Mouse (Mus musculus) kidney, embryonic 16.5 days (tissue): ENCODE measurements around the gene Cntn6. TPM values are rescaled to one million over a fixed set of nuclear protein-coding genes. Genes with fewer than 3 reads are reported as not detected.
A peak's percentile ranks its signal among the peaks of the same experiment; 100 is the strongest.

ENCODE experiments used
- ATAC-seq: fragments of 200-750 bp; cut with Nextera tagmentation; 2 replicates; pipeline ENCODE4 v1.8.0; 2017; ENCODE audit warnings: moderate TSS enrichment; ENCODE audit not compliant: low FRiP score, low TSS enrichment
- H3K27ac ChIP-seq: fragments of 300-500 bp; sonication (generic); 2 replicates; pipeline ENCODE4 v1.5.1; 2014; ENCODE audit warnings: low read length
- H3K27me3 ChIP-seq: fragments of 300-500 bp; sonication (generic); 2 replicates; pipeline ENCODE4 v1.6.1; 2014; ENCODE audit warnings: low read length, control low read depth, mixed read lengths; ENCODE audit not compliant: insufficient read depth
- H3K36me3 ChIP-seq: fragments of 300-500 bp; sonication (generic); 2 replicates; pipeline ENCODE4 v1.6.1; 2014; ENCODE audit warnings: low read length, control low read depth, mixed read lengths; ENCODE audit not compliant: insufficient read depth
- H3K4me1 ChIP-seq: fragments of 300-500 bp; sonication (generic); 2 replicates; pipeline ENCODE4 v1.6.1; 2014; ENCODE audit warnings: low read length, control low read depth, mixed read lengths; ENCODE audit not compliant: insufficient read depth
- H3K4me2 ChIP-seq: fragments of 300-500 bp; sonication (generic); replicated peaks from 2 replicates; pipeline ENCODE4 v1.6.1; 2014; ENCODE audit warnings: low read depth, low read length
- H3K4me3 ChIP-seq: fragments of 300-500 bp; sonication (generic); 2 replicates; pipeline ENCODE4 v1.5.1; 2014; ENCODE audit warnings: mild to moderate bottlenecking, low read length
- H3K9ac ChIP-seq: fragments of 300-500 bp; sonication (generic); replicated peaks from 2 replicates; pipeline ENCODE4 v1.6.1; 2014; ENCODE audit warnings: low read length
- H3K9me3 ChIP-seq: fragments of 300-500 bp; sonication (generic); 2 replicates; pipeline ENCODE4 v1.6.1; 2016; ENCODE audit warnings: low read length, control low read depth
- WGBS: fragments of 180-500 bp; shearing (Covaris S2); extraction: QIAGEN DNeasy Blood & Tissue Kit; methylation state at CpG from one replicate; pipeline ENCODE4 v1.1.7; 2014; 5-methylcytosine and 5-hydroxymethylcytosine counted together
- polyA plus RNA-seq: library from polyadenylated mRNA; unstranded; fragments of >200 nt; fragmentation: Nextera tagmentation; extraction: Ambion mirVana; gene quantifications from 2 replicates; pipeline ENCODE4 v1.2.1, GENCODE M21; 2015

Gene Cntn6
- 2.9 and 3.3 TPM in 2 replicates for polyA plus RNA-seq

GRCm38 (mm10) chr6:104492490-104493431 lies at the start of gene Cntn6:
Gene Cntn6, plus strand, starts transcription at chr6:104492790.
- peak within 1 kb of the TSS; percentile 46; the same call in 1 of the 2 replicates for H3K27ac ChIP-seq
- 24% methylated on average over 11 of the region's 11 CpGs for WGBS
- H3K36me3 ChIP-seq = no peaks in the 10 kb centered on the region
- H3K4me2 ChIP-seq = peak within 1 kb of the TSS; percentile 45
- no peaks in the 10 kb centered on the region for H3K27me3 ChIP-seq
- H3K4me3 ChIP-seq = peak within 1 kb of the TSS; percentile 31
- peak; percentile 87; the same call in 1 of the 2 replicates for ATAC-seq
- H3K4me1 ChIP-seq = 0 out of 2 replicates have a peak, but pooled peaks cover 2% of the 10 kb centered on the region
- no peak within 1 kb of the TSS for H3K9ac ChIP-seq
- H3K9me3 ChIP-seq = no peaks in the 10 kb centered on the region

- no peak overlapping the region for H3K27ac ChIP-seq
- WGBS = 54% methylated on average over 3 of the region's 3 CpGs
- no peaks in the 10 kb centered on the region for H3K27me3 ChIP-seq
- H3K9ac ChIP-seq = no peak overlapping the region
- no peaks in the 10 kb centered on the region for H3K9me3 ChIP-seq
- H3K4me2 ChIP-seq = no peak overlapping the region
- H3K4me3 ChIP-seq = no peak overlapping the region
- ATAC-seq = no peak
- no peaks in the 10 kb centered on the region for H3K4me1 ChIP-seq
- H3K36me3 ChIP-seq = no peaks in the 10 kb centered on the region
Observed at GRCm38 (mm10) chr6:104443731-104444130, 48.9 kb upstream of the Cntn6 start.

DNA sequence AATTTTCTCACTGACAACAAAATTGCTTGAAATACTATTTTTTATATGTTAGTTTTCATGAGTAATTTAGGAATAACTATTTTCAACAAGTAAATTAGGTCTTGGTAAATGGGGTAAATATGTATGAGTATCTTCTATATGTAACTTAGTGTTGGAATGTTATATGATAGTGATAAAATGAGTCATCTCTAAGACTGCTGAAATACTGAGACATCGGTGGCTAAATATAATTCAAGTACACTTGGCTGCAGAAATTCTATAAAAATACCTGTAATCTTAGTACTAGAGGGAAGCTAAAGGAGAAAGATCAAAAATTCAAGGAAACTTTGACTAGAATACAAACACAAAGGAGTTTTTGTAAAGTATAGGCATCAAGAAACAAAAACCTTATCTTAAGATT lies 21.9 kb upstream of the Cntn6 start:
- no peaks in the 10 kb centered on the region for H3K36me3 ChIP-seq
- WGBS = 94% methylated on average over 1 of the region's 1 CpGs
- H3K4me3 ChIP-seq = no peak overlapping the region
- no peak overlapping the region for H3K27ac ChIP-seq
- H3K27me3 ChIP-seq = no peaks in the 10 kb centered on the region
- H3K4me1 ChIP-seq = no peaks in the 10 kb centered on the region
- H3K9me3 ChIP-seq = no peaks in the 10 kb centered on the region
- H3K4me2 ChIP-seq = no peak overlapping the region
- ATAC-seq = no peak
- H3K9ac ChIP-seq = no peak overlapping the region

- H3K27ac ChIP-seq = no peak overlapping the region
- no peak overlapping the region for H3K9ac ChIP-seq
- H3K36me3 ChIP-seq = no peaks in the 10 kb centered on the region
- H3K4me2 ChIP-seq = no peak overlapping the region
- ATAC-seq = no peak
- H3K27me3 ChIP-seq = no peaks in the 10 kb centered on the region
- H3K9me3 ChIP-seq = no peaks in the 10 kb centered on the region
- no peak overlapping the region for H3K4me3 ChIP-seq
- H3K4me1 ChIP-seq = no peaks in the 10 kb centered on the region
Observed at GRCm38 (mm10) chr6:104479242-104479641, 13.3 kb upstream of the Cntn6 start.

DNA sequence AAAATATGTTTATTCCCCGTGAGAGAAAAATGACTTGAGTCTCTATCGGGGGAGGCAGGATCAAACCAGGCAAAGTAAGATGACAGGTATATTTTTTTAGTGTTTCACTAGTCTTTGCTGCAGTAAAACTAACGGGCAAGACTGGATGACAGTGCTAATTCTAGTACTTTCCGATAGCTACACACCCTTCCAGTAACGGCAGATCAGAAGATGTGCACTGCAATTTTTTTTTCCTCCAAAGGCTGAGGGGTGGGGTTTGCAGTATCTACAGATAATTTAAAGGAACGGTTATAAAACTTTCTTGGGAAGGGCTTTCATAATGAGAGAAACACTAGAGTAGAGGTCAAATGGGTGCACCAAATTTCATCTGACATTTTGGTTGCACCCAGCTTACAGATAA lies 869 bp downstream of the Cntn6 start:
- Histone ChIP-seq H3K27ac (no peak overlapping the region; the same call in 1 of the 2 replicates), H3K9me3 (no peaks in the 10 kb centered on the region), H3K36me3 (no peaks in the 10 kb centered on the region), H3K27me3 (no peaks in the 10 kb centered on the region), H3K4me1 (0 out of 2 replicates have a peak, but pooled peaks cover 2% of the 10 kb centered on the region), H3K4me2 (peak overlapping the region; percentile 45), H3K9ac (no peak overlapping the region), H3K4me3 (peak overlapping the region; percentile 31)
- WGBS = 51% methylated on average over 6 of the region's 6 CpGs
- ATAC-seq = no peak

DNA sequence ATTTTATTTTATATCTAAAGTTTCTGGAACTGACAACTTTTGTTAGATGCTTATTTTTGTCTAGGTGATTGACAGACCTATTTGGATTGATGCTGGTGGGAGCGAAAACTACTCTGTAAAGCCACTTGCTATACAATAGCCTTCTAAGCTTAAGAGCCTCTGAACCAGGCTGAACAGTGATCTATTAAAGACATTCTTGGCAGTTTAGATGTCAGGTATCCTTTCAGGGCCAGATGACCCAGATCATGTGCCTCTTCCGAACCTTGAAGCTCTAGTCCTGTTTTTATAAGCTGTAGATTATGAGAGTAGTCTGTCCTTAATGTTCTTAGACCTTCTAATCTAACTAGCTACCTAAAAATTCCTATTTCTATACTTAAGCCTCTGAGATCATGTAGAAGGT lies 3.2 kb downstream of the Cntn6 start:
- Histone ChIP-seq H3K4me2 (no peak overlapping the region), H3K9me3 (no peaks in the 10 kb centered on the region), H3K4me3 (no peak overlapping the region), H3K27ac (no peak overlapping the region), H3K27me3 (no peaks in the 10 kb centered on the region), H3K9ac (no peak overlapping the region), H3K4me1 (0 out of 2 replicates have a peak, but pooled peaks cover 2% of the 10 kb centered on the region), H3K36me3 (no peaks in the 10 kb centered on the region)
- WGBS = 63% methylated on average over 2 of the region's 2 CpGs
- no peak for ATAC-seq

DNA sequence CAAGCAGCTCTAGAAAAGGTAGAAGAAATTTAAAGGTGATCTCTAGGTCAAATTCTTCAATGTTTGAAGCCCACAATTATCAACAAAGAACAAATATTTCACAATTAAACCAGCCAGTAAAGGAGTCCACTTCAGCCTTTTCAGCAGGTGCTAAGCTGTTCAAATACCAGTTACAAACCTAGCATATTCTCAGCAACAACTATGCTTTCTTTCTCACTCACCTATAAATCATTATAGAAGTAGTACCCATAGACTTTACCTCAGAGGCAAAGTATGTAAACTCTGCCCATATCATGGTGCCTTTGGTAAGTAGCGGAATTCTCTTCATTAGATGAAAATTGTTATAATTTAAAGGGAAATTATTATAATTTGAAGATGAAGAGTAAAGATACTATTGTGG lies 71.4 kb downstream of the Cntn6 start:
- Histone ChIP-seq H3K9ac (no peak overlapping the region), H3K27me3 (no peaks in the 10 kb centered on the region), H3K4me1 (no peaks in the 10 kb centered on the region), H3K36me3 (no peaks in the 10 kb centered on the region), H3K4me2 (no peak overlapping the region), H3K4me3 (no peak overlapping the region), H3K9me3 (no peaks in the 10 kb centered on the region), H3K27ac (no peak overlapping the region)
- ATAC-seq = no peak
- WGBS = 93% methylated on average over 1 of the region's 1 CpGs

DNA sequence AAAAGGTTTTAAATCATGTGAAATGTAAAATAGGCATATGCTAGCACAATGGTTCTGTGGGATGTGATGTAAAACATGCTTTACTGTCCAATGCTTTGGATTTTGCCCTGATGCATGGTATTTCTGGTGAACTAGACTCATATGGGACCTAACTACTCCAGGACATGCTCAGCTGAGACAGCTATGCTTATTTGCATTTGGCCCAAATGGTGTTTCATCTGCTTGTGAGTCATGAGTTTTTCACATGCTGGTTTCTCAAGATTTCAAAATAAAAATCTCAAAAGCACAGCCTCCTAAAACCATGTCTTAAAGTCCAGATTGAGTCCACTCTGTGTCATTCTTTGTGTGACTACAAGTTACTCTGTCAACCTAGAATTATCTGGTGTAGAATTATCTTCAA lies 77.0 kb downstream of the Cntn6 start:
- Histone ChIP-seq H3K27ac (no peak overlapping the region), H3K36me3 (no peaks in the 10 kb centered on the region), H3K27me3 (no peaks in the 10 kb centered on the region), H3K4me3 (no peak overlapping the region), H3K9ac (no peak overlapping the region), H3K4me2 (no peak overlapping the region), H3K4me1 (no peaks in the 10 kb centered on the region), H3K9me3 (no peaks in the 10 kb centered on the region)
- no peak for ATAC-seq

DNA sequence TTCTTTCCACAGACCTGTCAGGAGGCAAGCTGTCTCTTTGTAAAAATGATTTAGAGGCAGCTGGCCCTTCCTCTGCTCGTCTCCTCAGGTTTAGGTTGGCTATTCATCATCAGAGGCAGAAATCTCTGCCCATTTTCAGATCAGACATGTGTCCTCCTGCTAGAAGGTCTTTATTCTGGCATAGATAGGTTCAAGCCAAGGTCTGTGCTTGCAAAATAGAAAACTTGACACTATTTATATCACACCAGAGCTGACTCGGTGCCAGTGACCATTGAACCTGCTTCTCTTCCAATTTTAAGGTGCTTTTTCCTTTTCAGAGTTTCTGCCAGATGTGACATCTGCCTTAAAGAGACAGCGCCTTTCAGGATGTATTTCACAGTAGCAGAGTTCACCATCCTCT lies 95.4 kb downstream of the Cntn6 start:
- Histone ChIP-seq H3K4me3 (no peak overlapping the region), H3K9me3 (no peaks in the 10 kb centered on the region), H3K9ac (no peak overlapping the region), H3K27ac (no peak overlapping the region), H3K4me2 (no peak overlapping the region), H3K4me1 (no peaks in the 10 kb centered on the region), H3K27me3 (no peaks in the 10 kb centered on the region), H3K36me3 (no peaks in the 10 kb centered on the region)
- ATAC-seq = no peak
- 55% methylated on average over 3 of the region's 3 CpGs for WGBS

- Histone ChIP-seq H3K4me3 (no peak overlapping the region), H3K9ac (no peak overlapping the region), H3K27ac (no peak overlapping the region), H3K4me2 (no peak overlapping the region), H3K9me3 (no peaks in the 10 kb centered on the region), H3K4me1 (no peaks in the 10 kb centered on the region), H3K27me3 (no peaks in the 10 kb centered on the region), H3K36me3 (no peaks in the 10 kb centered on the region)
- ATAC-seq = no peak
- WGBS = 73% methylated on average over 2 of the region's 2 CpGs
Observed at GRCm38 (mm10) chr6:104600838-104601397, 108.3 kb downstream of the Cntn6 start.
